Mouse (Mus musculus) left cerebral cortex, adult 2 months (tissue): ENCODE results near the gene Khdrbs2. TPM values are rescaled to one million over a fixed set of nuclear protein-coding genes. Genes with fewer than 3 reads are reported as not detected.
A peak's percentile ranks its signal among the peaks of the same experiment; 100 is the strongest.
"Not testable (repeated sequence)": the region's sequence is repeated elsewhere in the genome, so short reads cannot be mapped to it uniquely, and the experiment has no call there.

Experiments
- DNase-seq, 2 experiments: peaks; one replicate each; pipeline ENCODE4 v3.0.0; 2021 to 2022; ENCODE audit warnings: low spot score in 2 of 2, mixed read lengths in 1 of 2; ENCODE audit errors: extremely low spot score in 1 of 2
- H3K27ac ChIP-seq: fragments of 200-600 bp; 2 replicates; pipeline ENCODE4 v1.8.1; 2022
- H3K4me3 ChIP-seq: fragments of 200-600 bp; 2 replicates; pipeline ENCODE4 v1.8.1; 2022
- CTCF ChIP-seq: fragments of 200-600 bp; IDR thresholded peaks from 2 replicates; pipeline ENCODE4 v1.8.1; 2022; ENCODE audit warnings: antibody characterized with exemption, mild to moderate bottlenecking, moderate library complexity
- intact Hi-C: fragments of 180-260 bp; cut with DNase I; formaldehyde crosslinking; loops from one replicate; pipeline ENCODE4 v1.15.1; 2025
- total RNA-seq, 2 experiments: library from RNA; stranded (reverse); gene quantifications; 2 replicates each; pipeline ENCODE4 v1.2.3; 2021

Gene Khdrbs2
- total RNA-seq, 2 experiments from 2014 or later = 12.8 to 15.9 TPM

DNA sequence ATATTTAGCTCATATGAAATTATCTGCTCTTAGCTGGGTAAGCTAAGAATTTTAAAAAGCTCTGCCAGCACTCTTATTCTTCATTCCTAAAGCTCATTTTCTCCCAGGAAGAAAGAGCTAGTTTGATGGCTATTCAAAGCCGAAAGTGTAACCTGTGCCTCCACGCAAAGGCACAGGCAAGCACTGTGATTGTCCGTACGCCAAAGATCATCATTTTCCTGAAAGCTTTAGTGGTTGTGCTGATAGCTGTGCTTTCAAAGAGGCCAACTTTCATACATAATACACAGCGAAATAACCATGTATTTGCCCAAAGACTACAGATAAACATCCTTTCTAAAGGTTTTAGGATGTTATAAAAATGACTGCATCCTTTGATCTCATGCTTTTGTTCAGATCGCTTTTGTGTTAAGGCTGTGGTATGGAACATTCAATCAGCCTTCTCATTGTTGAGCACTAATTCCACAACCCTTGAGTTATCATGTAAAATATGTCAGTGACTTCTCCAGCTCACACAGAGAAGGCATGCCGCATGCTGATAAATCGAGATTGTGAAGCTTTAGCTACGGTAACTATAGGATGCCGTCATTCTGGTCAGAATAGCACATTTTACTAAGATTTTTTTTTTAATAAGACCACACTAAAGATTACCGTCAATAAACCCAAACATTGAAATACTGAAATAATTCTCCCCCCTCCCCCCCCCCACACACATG, 299.1 kb downstream of the Khdrbs2 start:
- intact Hi-C loops = no loop called here
- peak overlapping the region; percentile 4; the same call in 1 of the 2 replicates for H3K27ac ChIP-seq

DNA sequence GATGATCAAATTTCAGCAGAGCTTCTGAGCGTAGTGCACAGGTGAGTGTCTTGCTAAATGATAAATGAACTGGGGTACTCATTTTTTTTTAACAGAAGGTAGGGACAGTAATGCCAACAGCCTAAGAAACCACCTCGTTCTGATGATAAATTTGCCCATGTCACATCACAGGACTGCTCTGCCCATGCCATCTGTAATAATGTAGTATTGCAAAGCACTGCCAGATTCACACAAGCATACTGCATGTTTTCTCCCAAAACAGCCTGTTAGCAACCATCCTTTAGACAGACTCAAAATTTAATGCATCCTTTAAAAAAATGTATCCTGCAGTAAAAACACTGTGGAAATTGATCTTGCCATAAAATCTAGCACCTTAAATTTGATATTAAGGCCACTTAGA, 315.4 kb downstream of the Khdrbs2 start:
- no peak overlapping the region for H3K27ac ChIP-seq
- DNase-seq = no peak

More for the DNA sequence above, 299.1 kb downstream of the Khdrbs2 start:
- no peak for DNase-seq
- no peak overlapping the region for H3K4me3 ChIP-seq
- TF ChIP-seq CTCF = no peak

DNA sequence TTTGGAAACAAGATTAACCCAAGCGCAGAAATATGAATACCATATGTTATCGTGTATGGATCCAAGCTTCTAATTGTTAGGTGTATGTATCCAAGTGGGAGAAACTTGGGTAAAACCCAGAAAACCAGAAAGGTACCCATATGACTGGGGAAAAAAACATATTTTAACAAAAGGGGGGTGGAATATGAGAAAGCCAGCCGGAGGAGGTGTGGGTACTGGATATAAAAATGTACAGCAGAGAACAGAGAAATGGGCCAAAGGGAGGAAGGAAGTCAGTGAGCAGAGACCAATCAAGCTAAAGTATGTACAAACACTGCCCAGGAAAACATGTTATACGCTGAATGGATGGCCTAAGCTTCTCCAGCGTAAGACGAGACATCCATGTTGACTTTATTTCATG, 330.9 kb downstream of the Khdrbs2 start:
- no peak for DNase-seq
- intact Hi-C loops = loop anchor here (2.0 to 5.0 kb wide), 4 partner anchors 41 to 201 kb away; no protein-coding TSS in a partner anchor
- H3K4me3 ChIP-seq = no peak overlapping the region
- no peak for TF ChIP-seq CTCF
- peak overlapping the region; percentile 72 for H3K27ac ChIP-seq

More for the DNA sequence above, 315.4 kb downstream of the Khdrbs2 start:
- no peak for TF ChIP-seq CTCF
- no peak overlapping the region for H3K4me3 ChIP-seq
- intact Hi-C loops = no loop called here

DNA sequence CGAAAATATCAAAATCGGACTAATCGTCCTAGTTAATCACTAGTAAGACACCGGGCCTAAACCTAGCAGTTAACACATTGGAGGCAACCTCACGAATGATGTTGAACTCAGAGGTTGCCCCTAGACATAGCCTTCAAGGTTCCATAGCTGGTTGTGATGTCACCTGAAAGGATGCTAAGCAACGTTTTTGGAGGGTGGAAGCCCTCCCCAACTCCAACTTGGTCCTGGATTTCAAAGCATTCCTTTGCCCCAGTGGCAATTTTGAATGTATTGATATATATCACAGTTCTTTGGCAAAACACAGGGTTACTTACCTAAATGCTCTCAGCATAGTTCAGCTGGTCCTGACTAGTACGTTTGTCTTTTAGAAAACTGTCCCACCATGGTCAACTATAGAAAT, 374.7 kb downstream of the Khdrbs2 start, which contains the start of gene Gm5415:
Gm5415 (minus strand) TSS at position 101 of the 400 bp plus-strand sequence.
- H3K27ac ChIP-seq, DNase-seq, intact Hi-C loops, H3K4me3 ChIP-seq: not testable (repeated sequence)

DNA sequence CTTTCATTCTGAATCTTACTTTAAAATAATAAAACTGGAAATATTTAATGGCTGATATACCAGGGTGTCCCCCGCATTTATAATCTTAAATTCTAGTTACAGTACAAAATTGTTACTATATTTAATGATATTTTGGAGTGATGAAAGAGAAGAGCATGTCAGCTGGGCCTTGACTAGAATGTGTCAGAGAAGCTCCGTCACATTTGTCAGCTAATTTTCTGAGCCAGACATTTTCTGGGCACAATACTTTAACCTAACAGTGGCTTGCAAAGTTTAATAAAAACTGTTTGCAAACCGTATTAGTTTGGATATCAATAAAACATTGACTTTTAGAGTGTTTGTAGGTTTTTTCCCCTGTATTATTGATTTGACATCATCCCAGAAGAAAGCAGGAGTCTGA, 380.9 kb downstream of the Khdrbs2 start:
- intact Hi-C loops = no loop called here
- no peak overlapping the region for H3K27ac ChIP-seq
- no peak overlapping the region for H3K4me3 ChIP-seq
- TF ChIP-seq CTCF = no peak
- DNase-seq = no peak

DNA sequence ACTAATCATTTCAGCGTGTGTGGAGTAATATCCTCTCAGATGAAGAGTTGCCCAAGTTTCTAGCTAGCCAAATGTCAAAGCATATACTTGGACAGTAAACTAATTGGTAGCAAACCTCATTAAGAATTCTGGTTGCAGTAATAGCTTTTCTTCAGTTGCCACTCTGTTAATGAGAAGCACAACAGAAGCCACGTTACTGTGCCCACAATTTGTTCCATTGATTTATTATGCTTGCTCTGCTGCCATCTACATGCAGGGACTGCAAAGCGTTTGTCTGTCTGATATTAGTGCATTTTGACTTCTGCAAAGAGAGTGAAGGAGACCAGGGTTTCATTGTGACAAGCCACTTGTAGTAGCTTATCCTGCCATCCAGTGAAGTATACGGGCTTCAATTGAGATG, 381.4 kb downstream of the Khdrbs2 start:
- intact Hi-C loops = loop anchor here (1.0 kb wide), 1 partner anchor 380 kb away; no protein-coding TSS in a partner anchor
- TF ChIP-seq CTCF = peak; percentile 57
- no peak overlapping the region for H3K4me3 ChIP-seq
- DNase-seq = no peak
- no peak overlapping the region for H3K27ac ChIP-seq

DNA sequence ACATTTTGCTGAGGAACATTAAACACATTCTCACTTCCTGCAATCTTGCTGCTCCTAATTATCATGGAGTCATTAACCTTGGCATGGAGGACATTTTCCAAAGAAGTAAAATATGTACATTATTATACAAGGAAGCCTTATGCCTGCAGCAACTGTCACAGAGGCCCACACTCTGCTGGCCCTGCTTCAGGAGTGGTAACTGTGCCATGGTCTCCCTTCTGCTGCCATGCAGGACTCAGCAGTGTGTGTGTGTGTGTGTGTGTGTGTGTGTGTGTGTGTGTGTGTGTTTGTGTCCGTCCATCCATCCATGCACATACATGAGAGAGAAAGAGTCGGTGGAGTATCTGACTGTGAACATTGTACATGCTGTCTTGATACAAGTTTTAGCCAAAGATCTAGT, 396.4 kb downstream of the Khdrbs2 start:
- no peak for DNase-seq
- Histone ChIP-seq H3K4me3 (no peak overlapping the region), H3K27ac (no peak overlapping the region)
- TF ChIP-seq CTCF = no peak
- intact Hi-C loops = no loop called here

DNA sequence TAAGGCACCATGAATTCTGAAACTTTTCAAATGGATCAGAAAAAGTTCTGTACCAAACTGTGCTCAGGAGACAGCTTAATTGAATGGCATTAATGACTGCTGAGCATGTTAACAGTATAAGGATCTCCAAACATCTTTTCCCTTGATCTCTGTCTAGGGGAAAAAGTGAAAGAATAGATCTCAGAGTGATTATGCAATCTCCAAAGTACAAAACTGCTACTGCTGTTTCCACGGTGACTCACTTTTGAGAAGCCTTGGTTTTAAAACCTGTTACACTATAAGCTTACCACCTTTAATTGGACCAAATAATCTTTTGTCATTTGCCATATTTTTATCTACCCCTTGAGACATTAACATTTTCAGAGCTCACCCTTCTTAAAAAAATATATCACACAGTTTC, 453.5 kb downstream of the Khdrbs2 start:
- intact Hi-C loops = no loop called here
- DNase-seq = no peak
- no peak for TF ChIP-seq CTCF
- Histone ChIP-seq H3K4me3 (no peak overlapping the region), H3K27ac (no peak overlapping the region; the same call in 1 of the 2 replicates)

DNA sequence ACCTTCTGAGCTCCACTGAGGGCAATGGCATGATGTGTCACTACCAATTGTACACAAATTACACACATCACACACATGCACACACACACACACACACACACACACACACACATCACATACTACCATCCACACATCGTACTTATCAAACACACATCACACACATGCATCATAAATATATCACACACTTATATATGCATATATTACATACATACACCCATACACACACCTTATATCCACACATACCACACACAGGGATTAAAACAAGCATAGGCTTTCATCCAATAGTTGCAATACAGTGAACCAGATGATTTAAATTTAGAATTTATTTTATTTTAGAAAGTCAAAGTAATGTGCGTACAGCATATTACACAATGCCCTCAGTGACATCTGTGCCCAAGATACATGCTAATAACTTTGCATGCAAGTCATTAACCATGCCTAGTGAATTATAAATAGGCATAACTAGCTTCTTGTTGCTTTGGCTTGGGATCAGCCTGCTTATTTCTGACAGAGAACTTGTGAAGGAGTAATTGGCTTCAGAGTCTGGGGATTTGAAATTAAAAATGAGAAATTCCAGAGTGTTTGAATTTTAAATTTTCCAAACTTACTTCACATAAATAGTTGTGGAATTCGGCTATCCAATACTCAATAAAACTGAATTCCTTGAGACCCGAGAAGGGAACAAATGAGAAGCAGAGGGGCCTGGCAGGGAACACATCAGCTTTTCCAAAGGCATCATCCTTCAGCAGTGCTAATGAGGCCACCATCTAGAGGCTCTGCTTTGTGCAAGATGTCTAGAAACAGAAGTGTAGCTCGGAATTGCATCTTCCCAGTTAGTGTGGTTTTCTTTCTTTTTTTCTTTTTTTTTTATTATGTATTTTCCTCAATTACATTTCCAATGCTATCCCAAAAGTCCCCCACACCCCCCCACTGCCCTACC, 460.2 kb downstream of the Khdrbs2 start:
- Histone ChIP-seq H3K27ac (peak overlapping the region; percentile 64), H3K4me3 (no peak overlapping the region)
- TF ChIP-seq CTCF = no peak
- DNase-seq = no peak
- intact Hi-C loops = loop anchor here (5.0 to 10.0 kb wide), 3 partner anchors 130 to 1012 kb away; no protein-coding TSS in a partner anchor

DNA sequence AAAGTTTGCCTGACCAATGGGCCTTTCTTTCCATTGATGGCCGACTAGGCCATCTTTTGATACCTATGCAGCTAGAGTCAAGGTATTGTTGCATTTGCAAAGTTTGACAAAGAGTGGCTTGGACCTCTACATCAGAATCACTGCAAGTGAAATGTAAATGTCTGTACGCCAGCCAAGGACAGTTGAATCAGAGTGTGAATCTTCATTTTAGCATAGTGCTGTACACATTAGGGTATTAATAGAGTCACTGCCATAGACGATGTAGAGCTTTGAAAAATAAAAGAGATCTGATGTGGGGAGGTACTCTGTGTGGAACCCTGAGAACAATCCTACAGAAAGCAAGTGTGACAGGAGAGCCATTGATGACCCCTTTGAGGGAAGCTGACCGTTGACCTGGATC, 460.9 kb downstream of the Khdrbs2 start:
- intact Hi-C loops = loop anchor here (5.0 to 10.0 kb wide), 3 partner anchors 131 to 1011 kb away; no protein-coding TSS in a partner anchor
- TF ChIP-seq CTCF = no peak
- Histone ChIP-seq H3K27ac (peak overlapping the region; percentile 69), H3K4me3 (no peak overlapping the region)
- no peak for DNase-seq

DNA sequence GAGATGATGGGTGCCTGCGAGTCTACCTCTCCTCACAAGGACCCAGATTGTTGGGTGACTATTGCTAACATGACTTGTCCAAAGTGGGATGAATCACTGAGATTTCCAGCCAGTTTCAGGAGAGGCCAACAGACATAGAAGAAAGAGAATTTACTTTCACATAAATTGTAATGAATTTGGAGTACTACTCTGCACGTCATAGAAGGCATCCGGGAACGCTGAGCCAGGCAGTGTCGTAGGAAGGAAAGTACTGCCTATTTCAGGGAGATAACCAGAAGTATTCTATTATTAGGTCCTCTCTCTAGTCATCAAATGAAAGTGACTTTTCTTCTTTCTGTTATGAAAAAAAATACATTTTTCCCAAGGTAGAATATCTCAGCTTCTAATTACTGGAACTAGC, 466.6 kb downstream of the Khdrbs2 start:
- intact Hi-C loops = loop anchor here (10.0 kb wide), 1 partner anchor 1006 kb away; no protein-coding TSS in a partner anchor
- TF ChIP-seq CTCF = no peak
- DNase-seq = peak in 1 of 2 experiments; percentile 18
- no peak overlapping the region for H3K4me3 ChIP-seq
- peak overlapping the region; percentile 64 for H3K27ac ChIP-seq
